Mouse (Mus musculus) lung, postnatal 0 days (tissue): ENCODE results near the gene Adora2b.

Experiments used
- CTCF ChIP-seq: IDR thresholded peaks from 2 replicates; pipeline ENCODE4 v1.5.1; 2016; ENCODE audit warnings: antibody characterized with exemption, mild to moderate bottlenecking
- EP300 ChIP-seq: IDR thresholded peaks from 2 replicates; pipeline ENCODE4 v1.6.1; 2016; ENCODE audit warnings: antibody characterized with exemption, mild to moderate bottlenecking, control low read depth

DNA sequence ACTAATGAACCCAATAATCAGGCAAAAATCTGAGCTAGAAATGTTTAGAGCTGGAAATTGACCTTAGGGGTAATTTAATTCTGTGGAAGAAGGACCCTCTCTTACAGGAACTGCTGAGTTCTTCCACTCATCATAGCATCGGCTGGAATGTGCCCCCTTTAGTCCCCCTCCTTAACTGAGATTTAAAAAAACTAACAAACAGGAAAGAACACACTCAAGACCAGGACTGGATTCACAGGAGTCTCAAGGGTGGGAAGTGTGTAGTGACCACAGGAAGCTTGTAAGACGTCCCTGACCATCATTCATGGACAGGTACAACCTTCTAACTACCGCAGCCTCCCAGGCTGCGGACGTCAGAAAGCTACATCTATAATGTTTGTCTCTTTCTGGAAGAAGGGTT, 22.1 kb downstream of the Adora2b start:
- TF ChIP-seq EP300 (no peak), CTCF (no peak)
